Mouse (Mus musculus) monocyte, adult 2 months (primary cell): ENCODE measurements around the gene Slc37a3.
A peak's percentile ranks its signal among the peaks of the same experiment; 100 is the strongest.
"Not testable (repeated sequence)": the region's sequence is repeated elsewhere in the genome, so short reads cannot be mapped to it uniquely, and the experiment has no call there.

ENCODE experiments used
- DNase-seq, 2 experiments: peaks; one replicate each; pipeline ENCODE4 v3.0.0; 2022; ENCODE audit warnings: low spot score in 2 of 2, low read depth in 1 of 2

The Slc37a3 gene

GRCm38 (mm10) chr6:39377311-39377827, at the start of gene Slc37a3:
Slc37a3 (minus strand) TSS chr6:39377675.
- peak in 1 of 2 experiments; percentile 50 for DNase-seq

GRCm38 (mm10) chr6:39426725-39427124, 49.2 kb upstream of the Slc37a3 start:
- no peak for DNase-seq

GRCm38 (mm10) chr6:39425181-39425580, 47.7 kb upstream of the Slc37a3 start:
- DNase-seq, result no peak

DNA sequence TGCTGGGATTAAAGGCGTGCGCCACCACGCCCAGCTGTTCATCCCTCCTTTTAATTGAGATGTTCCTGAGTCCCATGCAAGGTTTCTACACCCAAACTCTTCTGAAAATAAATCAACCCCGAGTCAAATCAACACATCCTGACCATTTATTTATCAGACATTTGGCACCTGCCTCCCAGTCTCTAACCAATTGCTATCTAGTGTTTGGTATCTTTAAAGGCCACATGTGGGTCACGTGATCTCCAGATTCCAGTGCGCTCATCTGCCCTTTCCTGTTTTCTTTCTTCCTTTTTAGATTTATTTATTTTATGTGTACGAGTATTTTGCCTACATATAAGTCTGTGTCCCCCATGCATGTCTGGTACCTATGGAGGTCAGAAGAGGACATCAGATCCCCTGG, 46.2 kb upstream of the Slc37a3 start:
- no peak for DNase-seq

DNA sequence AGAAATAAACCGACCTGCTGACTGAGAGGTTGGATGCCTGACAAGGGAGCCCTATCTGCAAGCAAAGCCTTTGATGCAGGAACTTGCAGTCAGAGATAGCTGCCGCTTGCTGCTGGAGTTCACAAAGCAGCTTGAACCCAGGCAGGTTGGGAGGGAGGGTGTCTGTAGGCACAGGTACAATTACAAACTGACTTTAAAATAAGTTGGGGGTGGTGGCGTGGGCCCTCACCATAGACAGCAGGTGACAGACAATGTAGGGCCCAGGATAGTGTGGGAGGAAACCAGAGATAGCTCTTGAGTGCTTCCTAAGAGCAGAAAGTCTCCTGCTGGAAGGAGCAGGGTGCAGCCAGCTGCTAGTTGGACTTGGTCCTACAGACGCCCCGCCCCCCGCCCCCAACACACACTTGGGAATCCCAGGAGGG, 45.7 kb upstream of the Slc37a3 start:
- no peak for DNase-seq

DNA sequence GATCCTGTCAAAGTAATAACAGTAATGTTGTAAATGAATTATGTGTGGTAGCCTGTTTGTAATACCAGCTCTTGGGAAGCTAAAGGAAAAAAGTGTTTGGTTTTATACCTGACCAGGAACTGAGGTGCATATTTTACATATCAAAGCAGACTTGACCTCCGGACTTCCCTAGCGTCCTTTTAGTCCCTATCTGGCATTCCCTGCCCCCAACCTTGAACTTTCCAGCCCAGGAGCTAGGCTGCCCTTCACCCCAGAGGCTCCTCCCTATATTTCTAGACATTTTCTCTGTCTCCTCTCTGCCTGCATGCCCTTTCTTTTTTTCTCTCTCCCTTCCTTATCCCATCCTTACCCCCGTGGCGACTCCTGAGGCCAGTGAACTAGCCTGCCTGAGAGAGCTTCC, 43.4 kb upstream of the Slc37a3 start:
- no peak for DNase-seq

- peak; percentile 16 to 56 for DNase-seq
Measured at GRCm38 (mm10) chr6:39419851-39420721, 42.6 kb upstream of the Slc37a3 start, which contains the start of gene Mkrn1. Mkrn1 (minus strand) TSS chr6:39420462.

GRCm38 (mm10) chr6:39419386-39419850, 41.9 kb upstream of the Slc37a3 start:
- DNase-seq, result no peak

DNA sequence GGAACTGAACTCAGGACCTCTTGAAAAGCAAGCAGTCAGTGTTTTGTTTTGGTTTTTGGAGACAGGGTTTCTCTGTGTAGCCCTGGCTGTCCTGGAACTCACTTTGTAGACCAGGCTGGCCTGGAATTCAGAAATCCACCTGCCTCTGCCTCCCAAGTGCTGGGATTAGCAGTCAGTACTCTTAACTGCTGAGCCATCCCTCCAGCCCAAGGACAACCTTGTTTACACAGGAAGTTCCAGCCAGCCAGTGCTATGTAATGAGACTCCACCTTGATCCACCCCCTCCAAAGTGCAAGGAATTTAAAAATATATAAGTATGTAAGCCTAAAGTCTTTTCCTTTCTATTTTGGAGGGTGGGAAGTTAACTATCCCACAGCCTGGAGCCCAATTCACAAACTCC, 39.2 kb upstream of the Slc37a3 start:
- not testable (repeated sequence) for DNase-seq

DNA sequence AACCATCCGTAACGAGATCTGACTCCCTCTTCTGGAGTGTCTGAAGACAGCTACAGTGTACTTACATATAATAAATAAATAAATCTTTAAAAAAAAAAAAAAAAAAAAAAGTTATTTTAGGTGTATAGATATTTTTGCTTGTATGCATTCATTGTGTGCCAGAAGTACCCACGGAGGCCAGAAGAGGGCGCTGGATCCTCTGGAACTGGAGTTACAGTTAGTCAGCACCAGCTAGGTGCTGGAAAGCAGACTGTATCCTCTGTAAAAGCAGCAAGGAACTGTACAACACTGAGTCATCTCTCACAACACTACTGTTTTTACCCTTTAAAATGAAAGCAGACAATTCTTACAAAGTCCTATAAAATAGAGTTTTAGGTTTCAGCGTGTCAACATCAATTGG, 38.3 kb upstream of the Slc37a3 start:
- DNase-seq, result peak; percentile 37 to 73

- no peak for DNase-seq
Measured at GRCm38 (mm10) chr6:39414106-39414505, 36.6 kb upstream of the Slc37a3 start.

DNA sequence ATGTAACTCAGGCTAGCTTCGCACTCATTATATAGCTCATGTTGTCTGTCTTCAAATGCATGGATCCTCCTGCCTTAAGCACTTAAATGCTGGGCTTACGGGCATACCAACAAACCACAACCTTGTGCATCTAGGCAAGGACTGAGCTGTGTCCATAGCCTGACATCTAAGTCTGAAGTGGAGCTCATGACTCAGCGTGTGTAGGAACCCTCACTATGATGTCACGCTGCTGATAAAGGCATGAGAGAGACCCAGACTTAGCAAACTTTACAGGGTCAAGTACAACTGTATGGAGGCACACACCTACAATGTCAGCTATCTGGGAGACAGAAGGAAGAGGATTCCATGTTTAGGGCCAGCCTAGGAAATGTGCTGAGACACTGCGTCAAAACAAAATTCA, 29.0 kb upstream of the Slc37a3 start:
- no peak for DNase-seq

GRCm38 (mm10) chr6:39403136-39403535, 25.7 kb upstream of the Slc37a3 start:
- DNase-seq, result no peak

DNA sequence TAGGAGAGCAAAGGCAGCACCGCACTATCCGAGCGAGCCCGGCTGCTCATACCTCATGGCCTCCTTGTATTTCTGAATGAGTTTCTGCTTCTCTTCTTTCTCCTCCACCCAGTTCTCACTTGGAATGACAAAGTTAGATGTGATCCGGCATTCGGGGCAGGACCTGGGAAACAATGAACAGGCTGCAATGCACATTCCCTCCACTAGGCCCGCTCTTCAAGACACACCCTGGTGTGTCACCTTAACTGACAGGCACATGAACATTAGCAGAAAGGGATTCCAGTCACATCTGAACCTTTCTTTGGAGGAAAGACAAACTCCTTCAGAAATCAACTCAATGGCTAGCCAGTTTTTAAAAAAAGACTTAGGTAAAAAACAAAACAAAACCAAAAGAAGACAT, 22.9 kb upstream of the Slc37a3 start:
- no peak for DNase-seq

GRCm38 (mm10) chr6:39398342-39398741, 20.9 kb upstream of the Slc37a3 start:
- no peak for DNase-seq

DNA sequence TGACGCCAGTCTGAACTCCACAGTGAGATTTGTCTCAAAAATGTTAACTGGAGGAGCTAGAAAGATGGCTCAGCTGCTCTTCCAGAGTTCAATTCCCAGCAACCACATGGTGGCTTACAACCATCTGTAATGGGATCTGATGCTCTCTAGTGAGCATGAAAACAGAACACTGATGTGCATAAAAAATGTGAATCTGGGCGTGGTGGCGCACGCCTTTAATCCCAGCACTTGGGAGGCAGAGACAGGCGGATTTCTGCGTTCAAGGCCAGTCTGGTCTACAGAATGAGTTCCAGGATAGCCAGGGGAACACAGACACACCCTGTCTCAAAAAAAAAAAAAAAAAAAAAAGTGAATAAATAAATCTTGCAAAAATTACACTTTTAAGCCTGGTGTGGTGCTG, 19.6 kb upstream of the Slc37a3 start:
- no peak for DNase-seq

GRCm38 (mm10) chr6:39395916-39396315, 18.4 kb upstream of the Slc37a3 start:
- DNase-seq, result no peak

GRCm38 (mm10) chr6:39395471-39395870, 18.0 kb upstream of the Slc37a3 start:
- no peak for DNase-seq

DNA sequence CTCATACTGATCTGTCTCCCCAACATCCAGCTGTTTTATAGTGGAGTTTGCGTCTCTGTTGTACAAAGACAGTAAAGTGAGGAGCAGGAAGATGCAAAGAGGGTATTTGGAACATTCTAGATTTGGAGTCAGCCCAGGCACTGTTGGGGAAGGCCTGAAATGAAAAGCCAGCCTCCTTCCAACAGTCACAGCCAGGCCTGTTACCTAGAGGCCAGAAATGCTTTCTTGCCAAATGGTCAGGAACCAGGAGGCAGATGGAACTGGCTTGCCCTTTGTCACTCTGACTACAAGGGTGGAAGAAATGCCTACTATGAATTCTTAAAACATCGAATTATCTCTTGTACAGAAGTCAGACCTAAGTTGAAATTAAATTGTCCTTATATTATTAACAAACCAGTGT, 12.5 kb upstream of the Slc37a3 start:
- DNase-seq, result no peak

- no peak for DNase-seq
Measured at GRCm38 (mm10) chr6:39381125-39381880, 3.8 kb upstream of the Slc37a3 start, which contains the start of gene Rab19. Rab19 (plus strand) TSS chr6:39381175.

DNA sequence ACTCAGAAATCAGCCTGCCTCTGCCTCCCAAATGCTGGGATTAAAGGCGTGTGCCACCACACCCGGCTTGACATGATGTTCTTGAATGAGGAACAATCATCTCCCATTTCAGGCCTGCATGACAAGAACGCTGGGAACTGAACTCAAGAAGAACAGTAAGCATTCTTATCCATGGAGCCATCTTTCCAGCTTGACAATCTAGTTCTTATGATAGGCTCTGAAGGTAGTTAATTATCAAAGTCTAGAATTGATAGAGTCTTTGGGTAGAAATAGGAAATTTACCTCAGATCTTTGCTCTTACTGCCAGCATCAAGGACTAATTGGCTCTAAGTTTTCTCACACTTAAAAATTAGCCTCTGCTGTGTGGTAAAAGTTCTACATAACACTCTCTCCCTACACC, 2.8 kb upstream of the Slc37a3 start:
- no peak for DNase-seq

GRCm38 (mm10) chr6:39379749-39380148, 2.3 kb upstream of the Slc37a3 start:
- DNase-seq, result peak in 1 of 2 experiments; percentile 45
